Mouse (Mus musculus): ENCODE measurements around the gene Abl1.
"Not testable (repeated sequence)": the region's sequence is repeated elsewhere in the genome, so short reads cannot be mapped to it uniquely, and the experiment has no call there.

Gene Abl1

GRCm38 (mm10) chr2:31688074-31688925 is at the start of gene Abl1:
Gene Abl1 (plus strand): TSS chr2:31688376.
- peak; percentile 96 for DNase-seq (ENCODE audit: extremely low spot score, low spot score)

GRCm38 (mm10) chr2:31638581-31639465 is 49.4 kb upstream of the Abl1 start:
- DNase-seq (ENCODE audit: extremely low spot score, low spot score) = peak; percentile 61

DNA sequence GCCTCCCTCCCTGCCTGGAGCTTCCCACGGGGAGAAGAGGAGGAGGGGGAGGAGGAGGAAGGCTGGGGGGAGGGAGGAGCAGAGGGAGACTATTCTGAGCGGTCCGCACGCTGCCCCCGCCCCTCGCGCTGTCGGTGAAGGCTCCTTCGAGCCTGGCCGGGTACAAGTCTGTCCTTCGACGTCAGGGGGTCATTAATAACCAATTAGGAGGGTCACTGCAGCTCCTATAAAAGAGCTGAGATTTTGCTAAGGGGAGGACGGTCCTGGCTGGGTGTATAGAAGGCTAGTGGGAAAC is 48.8 kb upstream of the Abl1 start:
- DNase-seq (ENCODE audit: extremely low spot score, low spot score) = peak; percentile 57

GRCm38 (mm10) chr2:31639901-31640608 is 48.1 kb upstream of the Abl1 start, which contains the start of gene Prdm12:
Gene Prdm12 (plus strand): TSS chr2:31640037.
- peak; percentile 68 for DNase-seq (ENCODE audit: extremely low spot score, low spot score)

DNA sequence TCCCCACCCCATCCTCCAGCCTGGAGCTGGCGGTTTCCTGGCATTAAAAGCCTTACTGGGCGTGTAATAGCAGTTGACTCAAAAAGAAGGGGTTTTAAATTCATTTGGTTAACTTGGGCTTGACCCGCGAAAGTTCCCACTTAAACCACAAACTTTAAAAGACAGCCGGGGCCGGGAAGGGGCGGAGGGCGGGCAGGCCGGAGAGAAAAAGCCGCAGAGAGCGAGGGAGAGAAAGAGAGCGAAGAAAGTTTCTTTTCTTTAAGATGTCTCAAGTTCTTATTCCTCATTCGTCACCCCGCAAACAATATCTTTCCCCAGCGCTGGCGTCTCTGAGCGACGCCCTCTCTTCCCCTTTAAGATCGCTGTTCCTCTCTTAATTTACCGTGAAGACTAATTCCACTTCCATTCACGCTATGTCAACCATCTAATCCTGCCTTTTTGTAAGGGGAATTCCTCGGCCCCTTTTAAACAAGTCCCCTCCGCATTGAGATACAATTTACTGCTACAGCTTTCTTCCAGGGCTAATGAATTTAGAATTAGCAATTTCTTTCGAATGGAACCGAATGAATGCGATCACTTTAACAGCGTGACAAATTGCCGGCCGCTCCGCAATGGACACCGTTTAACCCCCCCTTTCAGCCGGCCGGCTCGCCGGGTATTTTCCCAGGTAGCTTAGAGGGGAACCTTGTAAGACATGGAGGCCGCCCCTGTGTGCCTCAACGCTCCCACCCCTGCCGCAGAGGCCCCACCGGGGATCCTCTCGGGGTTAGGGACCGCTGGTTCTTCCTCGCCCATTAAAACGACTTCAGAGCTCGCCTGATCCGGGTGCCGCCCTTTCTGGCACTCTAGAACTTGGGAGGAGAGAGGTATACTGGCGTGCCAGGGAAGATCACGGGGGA is 47.3 kb upstream of the Abl1 start:
- DNase-seq (ENCODE audit: extremely low spot score, low spot score) = peak; percentile 65

DNA sequence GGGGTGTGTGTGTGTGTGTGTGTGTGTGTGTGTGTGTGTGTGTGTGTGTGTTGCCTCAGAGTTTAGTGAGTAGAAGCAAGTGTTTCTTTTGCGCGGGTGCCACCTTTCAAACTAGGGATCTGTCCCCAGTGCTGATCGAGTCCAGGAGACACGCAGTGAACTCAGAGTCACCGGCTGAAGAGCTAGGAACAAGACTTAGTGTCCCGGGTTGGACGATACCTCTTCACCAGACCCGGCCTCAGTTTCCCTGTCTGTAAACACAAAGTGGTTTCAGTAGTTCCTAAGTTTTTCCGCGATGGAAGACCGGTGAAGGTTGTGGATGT is 46.7 kb upstream of the Abl1 start:
- no peak for DNase-seq (ENCODE audit: extremely low spot score, low spot score)

- DNase-seq (ENCODE audit: extremely low spot score, low spot score) = peak; percentile 33
Observed at GRCm38 (mm10) chr2:31641929-31642328, 46.2 kb upstream of the Abl1 start.

DNA sequence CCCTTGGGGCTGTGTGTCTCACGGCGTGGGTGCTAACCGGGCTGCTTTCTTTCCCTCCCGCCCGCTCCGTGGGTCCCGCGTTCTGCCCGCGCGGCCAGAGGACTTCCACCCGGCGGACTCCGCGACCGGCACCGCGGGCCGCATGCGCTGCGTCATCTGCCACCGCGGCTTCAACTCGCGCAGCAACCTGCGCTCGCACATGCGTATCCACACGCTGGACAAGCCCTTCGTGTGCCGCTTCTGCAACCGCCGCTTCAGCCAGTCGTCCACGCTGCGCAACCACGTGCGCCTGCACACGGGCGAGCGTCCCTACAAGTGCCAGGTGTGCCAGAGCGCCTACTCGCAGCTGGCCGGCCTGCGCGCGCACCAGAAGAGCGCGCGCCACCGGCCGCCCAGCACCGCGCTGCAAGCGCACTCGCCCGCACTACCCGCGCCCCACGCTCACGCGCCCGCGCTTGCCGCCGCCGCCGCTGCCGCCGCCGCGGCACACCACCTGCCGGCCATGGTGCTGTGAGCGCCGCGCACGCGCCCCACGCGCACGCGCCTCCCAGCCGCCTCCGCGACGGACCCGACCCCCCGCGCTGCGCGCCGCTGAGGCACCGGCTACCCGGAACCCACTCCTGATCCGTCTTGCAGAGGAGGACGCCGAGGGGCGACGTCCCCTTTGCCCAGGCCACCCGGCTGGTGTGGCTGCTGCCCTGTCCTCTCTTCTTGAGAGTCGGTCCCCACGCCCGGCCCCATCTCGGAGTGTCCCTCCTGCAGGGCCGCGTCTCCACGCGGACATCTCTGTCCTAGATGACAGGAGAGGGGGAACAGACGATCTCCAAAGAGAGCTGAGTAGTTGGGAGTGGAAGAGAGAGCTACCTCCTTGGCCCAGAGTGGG is 34.0 kb upstream of the Abl1 start:
- DNase-seq (ENCODE audit: extremely low spot score, low spot score) = peak; percentile 62

DNA sequence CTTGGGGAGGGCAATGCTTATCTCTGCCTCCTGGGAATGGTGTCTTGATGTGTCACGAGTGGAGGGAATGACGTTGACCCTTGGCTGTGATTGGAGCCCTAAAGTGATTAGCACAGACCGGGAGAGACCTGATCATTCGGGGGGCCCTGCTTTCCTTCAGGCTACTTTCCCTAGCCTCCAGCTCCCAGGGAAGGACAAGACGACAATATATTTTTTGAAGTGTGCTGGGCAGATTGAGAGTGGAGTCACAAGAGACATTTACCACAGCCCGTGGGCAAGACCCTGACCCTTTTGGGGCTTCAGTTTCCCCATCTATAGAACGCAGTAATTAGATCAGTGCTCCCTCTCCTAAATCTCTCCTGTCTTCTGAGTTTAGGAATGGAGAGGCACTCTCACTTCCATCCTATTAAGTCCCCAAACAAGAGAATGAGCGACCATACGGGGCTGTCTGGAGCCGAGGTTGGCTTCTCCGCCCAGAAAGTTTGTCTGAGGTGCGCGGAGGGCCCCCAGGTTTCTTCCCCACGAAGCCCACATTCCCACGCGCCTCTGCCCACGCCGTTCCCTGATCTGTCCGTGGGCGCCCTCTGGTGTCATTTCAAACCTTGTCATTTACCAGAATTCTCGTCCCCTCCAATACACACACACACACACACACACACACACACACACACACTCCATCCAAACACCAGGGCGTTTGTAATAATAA is 33.2 kb upstream of the Abl1 start:
- DNase-seq (ENCODE audit: extremely low spot score, low spot score) = peak; percentile 55

- no peak for DNase-seq (ENCODE audit: extremely low spot score, low spot score)
Observed at GRCm38 (mm10) chr2:31656374-31656773, 31.8 kb upstream of the Abl1 start.

- no peak for DNase-seq (ENCODE audit: extremely low spot score, low spot score)
Observed at GRCm38 (mm10) chr2:31662939-31663803, 25.0 kb upstream of the Abl1 start.

DNA sequence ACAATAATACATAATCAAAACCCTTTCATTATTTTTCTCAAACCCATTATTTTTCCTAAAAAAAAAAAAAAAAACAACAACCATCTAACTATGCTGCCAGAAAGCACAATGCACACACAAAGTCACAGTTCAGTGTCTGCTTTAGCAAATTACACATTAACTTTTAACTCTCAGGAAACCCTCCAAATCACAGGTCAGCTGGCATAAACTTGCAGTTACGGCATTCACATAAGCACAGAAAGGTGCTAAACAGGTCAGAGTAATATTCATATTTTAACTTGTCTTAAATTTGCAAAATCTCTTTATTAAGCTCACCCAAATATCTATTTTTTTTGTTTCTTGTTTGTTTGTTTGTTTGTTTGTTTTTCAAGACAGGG is 24.4 kb upstream of the Abl1 start:
- DNase-seq (ENCODE audit: extremely low spot score, low spot score) = no peak

DNA sequence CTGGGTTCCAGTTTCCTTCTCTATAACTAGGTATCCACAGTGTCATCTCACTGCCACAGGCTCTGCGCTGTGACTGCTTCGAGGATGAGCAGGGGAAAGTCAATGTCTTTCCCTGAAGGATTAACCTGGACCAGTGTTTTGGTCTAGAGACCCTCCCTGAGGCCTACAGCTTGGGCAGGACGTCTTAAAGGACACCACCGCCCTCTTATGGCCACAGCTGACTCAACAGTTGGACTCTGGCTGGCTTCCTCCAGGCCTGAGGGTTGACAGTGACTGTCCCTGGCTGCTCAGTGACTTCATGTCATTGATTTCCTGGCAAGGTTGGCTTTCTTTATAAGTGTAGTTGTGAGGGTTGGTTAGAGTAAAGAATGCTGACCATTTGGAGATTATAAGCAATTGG is 20.8 kb upstream of the Abl1 start:
- DNase-seq (ENCODE audit: extremely low spot score, low spot score) = peak; percentile 49

GRCm38 (mm10) chr2:31670551-31671035 is 17.6 kb upstream of the Abl1 start, which contains the start of gene Exosc2:
Gene Exosc2 (plus strand): TSS chr2:31670715.
- DNase-seq (ENCODE audit: extremely low spot score, low spot score) = peak; percentile 87

- DNase-seq (ENCODE audit: extremely low spot score, low spot score) = no peak
Observed at GRCm38 (mm10) chr2:31678641-31679040, 9.5 kb upstream of the Abl1 start.

DNA sequence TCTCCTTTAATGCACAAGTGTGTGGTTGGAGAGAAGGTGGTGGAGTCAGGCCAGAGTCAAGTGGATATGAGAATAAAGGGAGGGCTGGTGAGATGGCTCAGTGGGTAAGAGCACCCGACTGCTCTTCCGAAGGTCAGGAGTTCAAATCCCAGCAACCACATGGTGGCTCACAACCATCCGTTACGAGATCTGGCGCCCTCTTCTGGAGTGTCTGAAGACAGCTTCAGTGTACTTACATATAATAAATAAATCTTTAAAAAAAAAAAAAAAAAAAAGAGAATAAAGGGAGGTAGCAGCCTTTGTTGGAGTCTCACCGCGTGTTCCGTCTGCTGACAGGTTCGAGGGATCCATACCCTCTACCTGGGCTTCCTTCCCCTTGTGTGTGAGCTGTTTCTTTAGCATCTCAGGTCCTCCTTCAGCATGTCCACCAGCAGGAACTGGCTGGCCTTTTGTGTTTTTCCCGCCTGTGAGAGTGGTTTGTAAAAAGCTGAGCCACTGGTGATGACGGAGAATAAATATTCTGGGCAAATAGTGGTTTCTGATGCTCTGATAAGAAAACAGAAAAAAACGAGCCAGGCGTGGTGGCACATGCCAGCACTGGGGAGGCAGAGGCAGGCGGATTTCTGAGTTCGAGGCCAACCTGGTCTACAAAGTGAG is 7.0 kb upstream of the Abl1 start:
- not testable (repeated sequence) for DNase-seq (ENCODE audit: extremely low spot score, low spot score)

GRCm38 (mm10) chr2:31681731-31682235 is 6.4 kb upstream of the Abl1 start:
- no peak for DNase-seq (ENCODE audit: extremely low spot score, low spot score)

All from neural tube, embryonic 10.5 days (tissue).